Mouse (Mus musculus): ENCODE data around the gene Wfdc10.

Gene Wfdc10

DNA sequence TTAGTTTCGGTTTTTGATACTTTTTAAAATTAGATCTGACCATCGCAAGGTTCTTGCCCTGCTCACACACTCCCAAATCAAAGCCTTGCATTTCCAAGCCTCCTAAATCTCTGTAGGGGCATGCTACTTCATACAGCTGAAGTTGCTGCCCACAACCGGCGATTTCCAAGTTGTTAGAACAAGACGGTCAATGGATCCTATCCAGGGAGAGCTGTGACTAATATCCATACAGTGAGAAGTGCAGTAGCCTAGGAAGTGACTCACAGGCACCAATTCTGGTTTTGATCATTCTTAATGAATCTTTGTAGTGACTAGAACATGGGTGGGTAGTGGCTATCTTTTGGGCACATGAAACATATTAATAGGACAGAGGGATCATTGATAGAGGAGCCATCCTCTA lies 45.9 kb downstream of the Wfdc10 start:
- DNase-seq = no peak

DNA sequence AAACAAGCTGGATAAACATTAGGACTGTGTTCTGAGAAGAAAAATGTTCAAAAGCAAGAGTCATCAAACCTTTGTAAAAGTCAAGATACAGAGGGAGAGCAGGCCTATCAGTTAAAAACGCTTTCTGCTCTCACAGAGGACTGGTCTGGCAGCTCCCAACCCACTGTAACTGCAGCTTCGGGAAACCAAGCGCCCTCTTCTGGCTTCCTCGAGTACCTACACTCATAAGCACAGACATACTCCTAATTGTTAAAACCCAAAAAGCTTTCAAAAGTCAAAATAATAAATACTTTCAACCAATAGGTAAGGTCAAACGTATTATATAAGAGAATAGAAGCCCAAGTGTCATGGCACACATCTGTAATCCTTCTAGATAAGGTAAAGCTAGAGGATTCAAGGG lies 48.4 kb downstream of the Wfdc10 start:
- no peak for DNase-seq

DNA sequence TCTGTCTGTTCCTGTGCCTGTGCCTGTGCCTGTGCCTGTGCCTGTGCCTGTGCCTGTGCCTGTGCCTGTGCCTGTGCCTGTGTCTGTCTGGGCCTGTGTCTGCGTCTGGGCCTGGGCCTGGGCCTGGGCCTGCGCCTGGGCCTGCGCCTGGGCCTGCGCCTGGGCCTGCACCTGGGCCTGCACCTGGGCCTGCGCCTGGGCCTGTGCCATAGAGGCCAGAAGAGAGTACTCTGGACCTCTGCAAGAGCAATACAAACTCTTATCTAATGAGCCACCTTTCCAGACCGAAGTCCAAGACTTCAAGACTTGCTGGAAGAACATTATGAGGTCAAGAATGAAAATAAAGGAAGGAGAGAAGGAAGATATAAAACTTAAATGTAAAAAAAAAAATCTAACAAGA lies 49.5 kb downstream of the Wfdc10 start:
- DNase-seq = no peak

DNA sequence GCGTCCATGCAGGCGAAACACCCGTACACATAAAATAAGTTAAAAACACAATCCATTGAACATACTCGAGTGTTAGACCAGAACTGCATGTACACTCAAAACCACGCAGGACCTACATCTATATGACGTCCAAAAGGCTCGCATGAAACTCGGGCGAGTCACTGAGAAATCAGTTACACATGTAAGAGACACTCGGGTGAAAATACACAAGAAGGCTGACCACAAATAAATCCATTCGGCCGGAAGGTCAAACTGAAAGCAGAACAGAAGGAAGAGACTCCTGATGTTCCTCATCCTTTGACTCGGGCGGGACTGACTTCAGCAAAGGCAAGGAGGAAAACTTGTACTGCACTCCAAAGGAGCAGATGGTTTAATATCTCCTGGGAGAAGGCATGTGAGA lies 50.1 kb downstream of the Wfdc10 start:
- no peak for DNase-seq
